Mouse (Mus musculus): Measurements from ENCODE around the gene Fhod1. TPM values are rescaled to one million over a fixed set of nuclear protein-coding genes. Genes with fewer than 3 reads are reported as not detected.

Gene Fhod1
- total RNA-seq, 2 experiments from 2014 or later = 5.1 to 12.6 TPM

Other genes starting within 250 kb of the Fhod1 start
- gene Ces4a, start 216.2 kb downstream of the Fhod1 start, total RNA-seq (2015) = not detected in 2 replicates
- gene Ces4a, start 216.2 kb downstream of the Fhod1 start, total RNA-seq (2017) = not detected in 2 replicates
- gene Cbfb, start 177.3 kb downstream of the Fhod1 start, total RNA-seq (2015) = 178 and 200 TPM in 2 replicates
- gene Cbfb, start 177.3 kb downstream of the Fhod1 start, total RNA-seq (2017) = 204 and 207 TPM in 2 replicates
- gene D230025D16Rik, start 122.8 kb downstream of the Fhod1 start, total RNA-seq (2015) = 26.7 and 27.4 TPM in 2 replicates
- 22.5 and 27.8 TPM in 2 replicates for gene D230025D16Rik, start 122.8 kb downstream of the Fhod1 start, total RNA-seq (2017)
- 0.31 TPM in 1 of 2 replicates, not detected in the other for gene B3gnt9, start 92.8 kb downstream of the Fhod1 start, total RNA-seq (2015)
- 0.15 TPM in 1 of 2 replicates, not detected in the other for gene B3gnt9, start 92.8 kb downstream of the Fhod1 start, total RNA-seq (2017)
- gene Tradd, start 83.3 kb downstream of the Fhod1 start, total RNA-seq (2015) = 10.6 and 11.1 TPM in 2 replicates
- gene Tradd, start 83.3 kb downstream of the Fhod1 start, total RNA-seq (2017) = 13.3 and 13.5 TPM in 2 replicates
- 4.1 and 6.3 TPM in 2 replicates for gene Fbxl8, start 83.3 kb downstream of the Fhod1 start, total RNA-seq (2015)
- gene Fbxl8, start 83.3 kb downstream of the Fhod1 start, total RNA-seq (2017) = 3.3 and 3.6 TPM in 2 replicates
- 0.22 TPM in 1 of 2 replicates, not detected in the other for gene Hsf4, start 78.2 kb downstream of the Fhod1 start, total RNA-seq (2015)
- gene Hsf4, start 78.2 kb downstream of the Fhod1 start, total RNA-seq (2017) = not detected in 2 replicates
- not detected in 2 replicates for gene Nol3, start 71.8 kb downstream of the Fhod1 start, total RNA-seq (2015)
- gene Nol3, start 71.8 kb downstream of the Fhod1 start, total RNA-seq (2017) = 0.07 TPM in 1 of 2 replicates, not detected in the other
- 0.14 and 1.1 TPM in 2 replicates for gene 4931428F04Rik, start 58.1 kb downstream of the Fhod1 start, total RNA-seq (2015)
- 0.18 and 0.94 TPM in 2 replicates for gene 4931428F04Rik, start 58.1 kb downstream of the Fhod1 start, total RNA-seq (2017)
- 0.09 and 0.25 TPM in 2 replicates for gene Exoc3l, start 51.9 kb downstream of the Fhod1 start, total RNA-seq (2015)
- 0.26 TPM in 1 of 2 replicates, not detected in the other for gene Exoc3l, start 51.9 kb downstream of the Fhod1 start, total RNA-seq (2017)
- 75.8 and 76.8 TPM in 2 replicates for gene E2f4, start 50.3 kb downstream of the Fhod1 start, total RNA-seq (2015)
- 26.9 and 33.7 TPM in 2 replicates for gene E2f4, start 50.3 kb downstream of the Fhod1 start, total RNA-seq (2017)
- gene Elmo3, start 42.4 kb downstream of the Fhod1 start, total RNA-seq (2015) = 0.46 and 0.58 TPM in 2 replicates
- 0.20 and 0.51 TPM in 2 replicates for gene Elmo3, start 42.4 kb downstream of the Fhod1 start, total RNA-seq (2017)
- gene Lrrc29, start 21.7 kb downstream of the Fhod1 start, total RNA-seq (2015) = 0.89 and 1.8 TPM in 2 replicates
- gene Lrrc29, start 21.7 kb downstream of the Fhod1 start, total RNA-seq (2017) = 1.7 and 3.1 TPM in 2 replicates
- 65.7 and 72.3 TPM in 2 replicates for gene Tmem208, start 21.6 kb downstream of the Fhod1 start, total RNA-seq (2015)
- gene Tmem208, start 21.6 kb downstream of the Fhod1 start, total RNA-seq (2017) = 33.0 and 40.9 TPM in 2 replicates
- 0.56 and 0.87 TPM in 2 replicates for gene Slc9a5, start 890 bp upstream of the Fhod1 start, total RNA-seq (2015)
- 0.73 and 0.77 TPM in 2 replicates for gene Slc9a5, start 890 bp upstream of the Fhod1 start, total RNA-seq (2017)
- 0.22 TPM in 1 of 2 replicates, not detected in the other for gene Plekhg4, start 25.3 kb upstream of the Fhod1 start, total RNA-seq (2015)
- gene Plekhg4, start 25.3 kb upstream of the Fhod1 start, total RNA-seq (2017) = 0.11 and 0.16 TPM in 2 replicates
- gene Kctd19, start 65.5 kb upstream of the Fhod1 start, total RNA-seq (2015) = not detected in 2 replicates
- not detected in 2 replicates for gene Kctd19, start 65.5 kb upstream of the Fhod1 start, total RNA-seq (2017)
- 0.07 TPM in 1 of 2 replicates, not detected in the other for gene Lrrc36, start 65.6 kb upstream of the Fhod1 start, total RNA-seq (2015)
- not detected in 2 replicates for gene Lrrc36, start 65.6 kb upstream of the Fhod1 start, total RNA-seq (2017)
- 2.5 and 2.9 TPM in 2 replicates for gene Tppp3, start 123.6 kb upstream of the Fhod1 start, total RNA-seq (2015)
- gene Tppp3, start 123.6 kb upstream of the Fhod1 start, total RNA-seq (2017) = 6.5 and 13.4 TPM in 2 replicates
- 0.52 and 1.2 TPM in 2 replicates for gene Zdhhc1, start 148.9 kb upstream of the Fhod1 start, total RNA-seq (2015)
- gene Zdhhc1, start 148.9 kb upstream of the Fhod1 start, total RNA-seq (2017) = 0.20 and 0.92 TPM in 2 replicates
- gene Hsd11b2, start 170.8 kb upstream of the Fhod1 start, total RNA-seq (2015) = not detected in 2 replicates
- not detected in 2 replicates for gene Hsd11b2, start 170.8 kb upstream of the Fhod1 start, total RNA-seq (2017)
- 222 and 239 TPM in 2 replicates for gene Atp6v0d1, start 218.1 kb upstream of the Fhod1 start, total RNA-seq (2015)
- 86.2 and 101 TPM in 2 replicates for gene Atp6v0d1, start 218.1 kb upstream of the Fhod1 start, total RNA-seq (2017)

Measured in megakaryocyte, adult 5-6 weeks (primary cell).